Mouse (Mus musculus) left cerebral cortex, adult 11 months (tissue): ENCODE measurements around the gene Olfr996.
"Not testable (repeated sequence)": the region's sequence is repeated elsewhere in the genome, so short reads cannot be mapped to it uniquely, and the experiment has no call there.

Experiments
- DNase-seq: peaks from one replicate; pipeline ENCODE4 v3.0.0; 2022; ENCODE audit warnings: low spot score

Olfr996 gene

GRCm38 (mm10) chr2:85578915-85579314 lies at the start of gene Olfr996:
Gene Olfr996, plus strand, starts transcription at chr2:85579215.
- no peak for DNase-seq

GRCm38 (mm10) chr2:85532082-85532778 lies 46.8 kb upstream of the Olfr996 start:
- no peak for DNase-seq

- no peak for DNase-seq
These were observed 45.1 kb upstream of the Olfr996 start for GRCm38 (mm10) chr2:85533934-85534333.

- DNase-seq: no peak
These were observed 24.2 kb upstream of the Olfr996 start for GRCm38 (mm10) chr2:85554806-85555205.

- no peak for DNase-seq
These were observed 18.8 kb upstream of the Olfr996 start for GRCm38 (mm10) chr2:85560226-85560625.

GRCm38 (mm10) chr2:85561187-85561586 lies 17.8 kb upstream of the Olfr996 start:
- DNase-seq: peak; percentile 19

- not testable (repeated sequence) for DNase-seq
These were observed 9.6 kb downstream of the Olfr996 start, which contains the start of gene Olfr998 for GRCm38 (mm10) chr2:85588648-85589047. Gene Olfr998, plus strand, starts transcription at chr2:85588948.

- DNase-seq: no peak
These were observed 32.8 kb downstream of the Olfr996 start, which contains the start of gene Olfr1000 for GRCm38 (mm10) chr2:85611803-85612202. Gene Olfr1000, minus strand, starts transcription at chr2:85611903.
